Mouse (Mus musculus) embryonic facial prominence, embryonic 14.5 days (tissue): ENCODE data around the gene Ints12. TPM values are rescaled to one million over a fixed set of nuclear protein-coding genes. Genes with fewer than 3 reads are reported as not detected.
A peak's percentile ranks its signal among the peaks of the same experiment; 100 is the strongest.

Experiments
- ATAC-seq: fragments of 200-750 bp; cut with Nextera tagmentation; 2 replicates; pipeline ENCODE4 v1.8.0; 2017; ENCODE audit warnings: low read depth, moderate number of reproducible peaks, moderate TSS enrichment
- DNase-seq: peaks from one replicate; pipeline ENCODE4 v3.0.0-alpha.2; 2015; ENCODE audit warnings: low spot score
- H3K27ac ChIP-seq: fragments of 300-500 bp; sonication (generic); replicated peaks from 2 replicates; pipeline ENCODE4 v1.5.1; 2014; ENCODE audit warnings: low read depth, mild to moderate bottlenecking, low read length, moderate library complexity
- H3K27me3 ChIP-seq: fragments of 300-500 bp; sonication (generic); replicated peaks from 2 replicates; pipeline ENCODE4 v1.6.1; 2014; ENCODE audit warnings: low read length; ENCODE audit not compliant: control insufficient read depth, insufficient read depth
- H3K36me3 ChIP-seq: fragments of 300-500 bp; sonication (generic); 2 replicates; pipeline ENCODE4 v1.6.1; 2014; ENCODE audit warnings: low read length, mixed read lengths; ENCODE audit not compliant: control insufficient read depth, insufficient read depth
- H3K4me1 ChIP-seq: fragments of 300-500 bp; sonication (generic); 2 replicates; pipeline ENCODE4 v1.6.1; 2014; ENCODE audit warnings: antibody characterized with exemption, low read length; ENCODE audit not compliant: control insufficient read depth, insufficient read depth
- H3K4me2 ChIP-seq: fragments of 300-500 bp; sonication (generic); 2 replicates; pipeline ENCODE4 v1.6.1; 2014; ENCODE audit warnings: low read depth, mild to moderate bottlenecking, low read length, moderate library complexity, mixed read lengths
- H3K4me3 ChIP-seq: fragments of 300-500 bp; sonication (generic); 2 replicates; pipeline ENCODE4 v1.5.1; 2014; ENCODE audit warnings: low read depth, mild to moderate bottlenecking, low read length
- H3K9ac ChIP-seq: fragments of 300-500 bp; sonication (generic); 2 replicates; pipeline ENCODE4 v1.6.1; 2014; ENCODE audit warnings: low read depth, mild to moderate bottlenecking, low read length, moderate library complexity, mixed read lengths
- H3K9me3 ChIP-seq: fragments of 300-500 bp; sonication (generic); 2 replicates; pipeline ENCODE4 v1.6.1; 2016; ENCODE audit warnings: low read length; ENCODE audit not compliant: control insufficient read depth
- WGBS: fragments of 180-500 bp; shearing (Covaris S2); extraction: QIAGEN DNeasy Blood & Tissue Kit; methylation state at CpG from one replicate; pipeline ENCODE4 v1.1.7; 2014; 5-methylcytosine and 5-hydroxymethylcytosine counted together
- polyA plus RNA-seq: library from polyadenylated mRNA; unstranded; fragments of >200 nt; fragmentation: Nextera tagmentation; extraction: Ambion mirVana; gene quantifications from 2 replicates; pipeline ENCODE4 v1.2.1, GENCODE M21; 2014

The Ints12 gene
- 19.5 and 21.9 TPM in 2 replicates for polyA plus RNA-seq

- DNase-seq: peak; percentile 98
- H3K27me3 ChIP-seq: no peaks in the 10 kb centered on the region
- peaks cover 2% of the 10 kb centered on the region; the same call in 1 of the 2 replicates for H3K36me3 ChIP-seq
- WGBS: 0% methylated on average over 39 of the region's 53 CpGs
- peaks cover 11% of the 10 kb centered on the region; the same call in 1 of the 2 replicates for H3K4me1 ChIP-seq
- peak within 1 kb of the TSS; percentile 98 for H3K27ac ChIP-seq
- peak within 1 kb of the TSS; percentile 94 for H3K9ac ChIP-seq
- no peaks in the 10 kb centered on the region for H3K9me3 ChIP-seq
- peak within 1 kb of the TSS; percentile 77 for H3K4me2 ChIP-seq
- H3K4me3 ChIP-seq: peak within 1 kb of the TSS; percentile 74
- ATAC-seq: peak; percentile 98
Measured at GRCm38 (mm10) chr3:133091664-133092273, at the start of gene Ints12, which contains the start of gene Gstcd. Gene Ints12 (plus strand): TSS chr3:133091840. Gene Gstcd (minus strand): TSS chr3:133092033.

GRCm38 (mm10) chr3:133052068-133052467 lies 39.6 kb upstream of the Ints12 start:
- 82% methylated on average over 2 of the region's 2 CpGs for WGBS
- no peak overlapping the region for H3K4me2 ChIP-seq
- ATAC-seq (no peak), DNase-seq (no peak)
- no peak overlapping the region for H3K9ac ChIP-seq
- no peaks in the 10 kb centered on the region for H3K4me1 ChIP-seq
- peaks cover 16% of the 10 kb centered on the region; the same call in 1 of the 2 replicates for H3K36me3 ChIP-seq
- no peaks in the 10 kb centered on the region for H3K27me3 ChIP-seq
- H3K4me3 ChIP-seq: no peak overlapping the region
- H3K27ac ChIP-seq: no peak overlapping the region
- no peaks in the 10 kb centered on the region for H3K9me3 ChIP-seq

GRCm38 (mm10) chr3:133075560-133075959 lies 16.1 kb upstream of the Ints12 start:
- 92% methylated on average over 10 of the region's 10 CpGs for WGBS
- Histone ChIP-seq H3K27me3 (no peaks in the 10 kb centered on the region), H3K36me3 (peaks cover 25% of the 10 kb centered on the region), H3K27ac (no peak overlapping the region), H3K4me2 (no peak overlapping the region), H3K4me1 (no peaks in the 10 kb centered on the region), H3K9ac (no peak overlapping the region), H3K9me3 (no peaks in the 10 kb centered on the region), H3K4me3 (no peak overlapping the region)
- no peak for ATAC-seq
- no peak for DNase-seq

DNA sequence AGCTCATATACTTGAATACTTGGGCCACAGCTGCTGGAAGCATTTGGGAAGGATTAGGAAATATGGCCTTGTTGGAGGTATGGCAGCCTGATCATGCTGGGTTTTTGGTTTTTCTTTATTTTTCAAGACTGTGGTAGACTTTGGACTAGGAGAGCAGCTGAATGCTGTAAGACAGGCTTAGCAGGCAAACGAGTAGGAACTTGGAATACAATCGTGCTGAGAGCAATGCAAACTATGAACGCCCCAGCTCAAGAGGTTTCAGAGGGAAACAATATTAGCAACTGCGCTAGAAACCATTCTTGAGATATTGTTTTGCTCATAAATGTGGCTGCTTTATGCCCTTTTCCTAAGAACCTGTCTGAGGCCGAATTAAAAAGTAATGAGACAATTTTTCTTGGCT lies 8.9 kb upstream of the Ints12 start:
- 91% methylated on average over 5 of the region's 5 CpGs for WGBS
- no peak overlapping the region for H3K27ac ChIP-seq

DNA sequence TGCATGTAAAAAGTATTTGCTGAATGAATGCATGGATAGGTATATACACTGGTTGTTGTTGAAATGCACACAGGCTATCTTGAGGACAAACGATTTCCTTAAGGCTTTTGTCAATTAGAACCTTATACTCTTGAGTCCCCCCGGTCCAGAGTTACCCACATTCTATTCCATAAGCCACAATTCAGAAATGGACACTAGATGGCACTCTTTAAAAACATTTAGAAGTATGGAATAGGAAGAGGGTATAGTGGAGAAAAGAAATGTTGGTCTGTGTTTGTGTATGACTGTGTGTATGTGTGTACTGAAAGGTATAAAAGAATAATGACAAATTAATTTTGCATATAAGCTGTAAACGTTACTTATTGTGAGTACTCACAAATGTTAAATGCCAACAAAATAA lies 5.8 kb upstream of the Ints12 start:
- H3K9me3 ChIP-seq: no peaks in the 10 kb centered on the region
- H3K4me1 ChIP-seq: no peaks in the 10 kb centered on the region
- DNase-seq (peak; percentile 70), ATAC-seq (peak; percentile 79)
- H3K27ac ChIP-seq: no peak overlapping the region
- H3K27me3 ChIP-seq: no peaks in the 10 kb centered on the region
- no peak overlapping the region for H3K9ac ChIP-seq
- H3K36me3 ChIP-seq: peaks cover 25% of the 10 kb centered on the region
- 53% methylated on average over 3 of the region's 3 CpGs for WGBS
- no peak overlapping the region for H3K4me2 ChIP-seq
- no peak overlapping the region for H3K4me3 ChIP-seq

More for the DNA sequence above, 8.9 kb upstream of the Ints12 start:
- no peak for ATAC-seq
- Histone ChIP-seq H3K4me3 (no peak overlapping the region), H3K9me3 (no peaks in the 10 kb centered on the region), H3K27me3 (no peaks in the 10 kb centered on the region), H3K36me3 (peaks cover 36% of the 10 kb centered on the region), H3K9ac (no peak overlapping the region), H3K4me1 (no peaks in the 10 kb centered on the region), H3K4me2 (no peak overlapping the region)
- no peak for DNase-seq

- H3K4me1 ChIP-seq: peaks cover 11% of the 10 kb centered on the region; the same call in 1 of the 2 replicates
- H3K27ac ChIP-seq: peak overlapping the region; percentile 98
- ATAC-seq (no peak), DNase-seq (no peak)
- H3K9ac ChIP-seq: peak overlapping the region; percentile 94
- H3K9me3 ChIP-seq: no peaks in the 10 kb centered on the region
- peak overlapping the region; percentile 63 for H3K4me2 ChIP-seq
- H3K4me3 ChIP-seq: peak overlapping the region; percentile 74
- 4% methylated on average over 11 of the region's 11 CpGs for WGBS
- no peaks in the 10 kb centered on the region for H3K36me3 ChIP-seq
- H3K27me3 ChIP-seq: no peaks in the 10 kb centered on the region
Measured at GRCm38 (mm10) chr3:133090247-133091120, 1.2 kb upstream of the Ints12 start.

DNA sequence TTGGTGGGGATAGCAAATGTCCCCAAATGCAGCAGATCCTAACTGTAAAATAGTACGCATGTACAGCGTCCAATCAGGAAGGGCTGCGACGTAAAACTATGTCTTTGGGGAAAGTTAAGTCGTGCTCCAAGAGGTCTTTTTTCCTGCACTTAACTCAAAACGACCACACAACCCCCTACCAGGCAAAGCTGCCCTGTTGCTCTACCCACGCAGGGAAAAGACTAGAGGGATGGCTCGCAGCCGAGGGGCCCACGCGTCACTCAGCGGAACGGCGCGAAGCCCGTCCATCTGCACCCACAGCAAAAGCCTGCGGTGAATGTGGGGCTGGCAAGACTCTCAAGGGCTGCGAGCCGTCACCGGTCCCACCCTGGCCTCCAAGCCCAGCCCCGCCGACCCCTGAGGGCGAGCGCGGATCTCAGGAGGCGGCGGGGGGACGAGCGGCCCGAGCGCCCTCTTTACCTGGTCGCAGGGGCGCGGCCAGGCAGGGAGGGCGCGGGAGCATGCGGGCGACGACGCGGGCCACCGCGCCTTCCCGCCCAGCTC lies 448 bp upstream of the Ints12 start:
- under 1% methylated on average over 17 of the region's 44 CpGs for WGBS
- H3K4me3 ChIP-seq: peak overlapping the region; percentile 74
- H3K27ac ChIP-seq: peak overlapping the region; percentile 98
- H3K36me3 ChIP-seq: no peaks in the 10 kb centered on the region
- H3K9me3 ChIP-seq: no peaks in the 10 kb centered on the region
- peaks cover 11% of the 10 kb centered on the region; the same call in 1 of the 2 replicates for H3K4me1 ChIP-seq
- ATAC-seq: peak; percentile 81
- H3K27me3 ChIP-seq: no peaks in the 10 kb centered on the region
- peak overlapping the region; percentile 63 for H3K4me2 ChIP-seq
- peak; percentile 62 for DNase-seq
- H3K9ac ChIP-seq: peak overlapping the region; percentile 94

- no peaks in the 10 kb centered on the region for H3K9me3 ChIP-seq
- peaks cover 11% of the 10 kb centered on the region; the same call in 1 of the 2 replicates for H3K4me1 ChIP-seq
- H3K4me3 ChIP-seq: peak overlapping the region; percentile 74
- ATAC-seq (no peak), DNase-seq (no peak)
- peak overlapping the region; percentile 77 for H3K4me2 ChIP-seq
- H3K36me3 ChIP-seq: peaks cover 8% of the 10 kb centered on the region; the same call in 1 of the 2 replicates
- peak overlapping the region; percentile 94 for H3K9ac ChIP-seq
- no peaks in the 10 kb centered on the region for H3K27me3 ChIP-seq
- peak overlapping the region; percentile 98 for H3K27ac ChIP-seq
- under 1% methylated on average over 7 of the region's 7 CpGs for WGBS
Measured at GRCm38 (mm10) chr3:133092274-133092853, 724 bp downstream of the Ints12 start.
